Comparison of ENCODE assay signal across 28 mouse cellular contexts in genomic region chr10:88309851-88310250, GRCm38 (mm10).
A peak's percentile ranks its signal among the peaks of the same experiment; 100 is the strongest.
DNase-seq lines count a peak whose midpoint lies in the region; ATAC-seq and TF ChIP-seq lines count a peak whose summit lies in the region.
"Had no signal": no experiment of that assay in that cellular context is flagged by ENCODE, and none has a peak within 500 bp of the region (broad histone marks: within the 10 kb centered on the region; RNA-seq: fewer than 3 reads in every experiment).

No protein-coding gene starts in this region.

- no peaks in the 10 kb centered on the region for H3K36me3 ChIP-seq in embryonic facial prominence, embryonic 14.5 days (ENCODE audit: control insufficient read depth, insufficient read depth, low read length)
- H3K36me3 ChIP-seq in embryonic facial prominence, embryonic 10.5 days (replicated peaks): no peaks in the 10 kb centered on the region
- no peaks in the 10 kb centered on the region for H3K36me3 ChIP-seq in limb, embryonic 14.5 days (ENCODE audit: control insufficient read depth, insufficient read depth, low read length)
- no peaks in the 10 kb centered on the region for H3K36me3 ChIP-seq in limb, embryonic 10.5 days
- H3K36me3 ChIP-seq: embryonic facial prominence, embryonic 12.5 days; embryonic facial prominence, embryonic 15.5 days; forebrain, embryonic 10.5 days; forebrain, embryonic 12.5 days; G1E had no signal

- DNase-seq in embryonic facial prominence, embryonic 14.5 days (ENCODE audit: low spot score): peak; percentile 32
- DNase-seq in embryonic facial prominence, embryonic 10.5 days (ENCODE audit: low spot score): no peak
- peak; percentile 49 for DNase-seq in gastrocnemius, postnatal 25 days
- DNase-seq in gastrocnemius, postnatal 14 days: no peak
- DNase-seq in limb, embryonic 14.5 days (ENCODE audit: low spot score): peak; percentile 41
- DNase-seq in limb, embryonic 10.5 days (ENCODE audit: low spot score): no peak
- no peak for DNase-seq in left cerebral cortex, postnatal 10 days (ENCODE audit: extremely low spot score in 1 of 2, low spot score in 2 of 2)
- DNase-seq: adrenal gland, adult 2 months; adrenal gland, postnatal 10 days; adrenal gland, postnatal 25 days; B cell, adult 2 months; cerebellum, adult 11 months; cerebellum, adult 18-20 months; cerebellum, adult 8-10 months; cerebellum, adult 9-11 months; cerebellum, postnatal 14 days; cerebellum, postnatal 36 days; embryo, embryonic 11 days had no signal

- whole genome bisulfite sequencing in embryonic facial prominence, embryonic 14.5 days: 47% methylated on average over 10 of the region's 10 CpGs
- WGBS in embryonic facial prominence, embryonic 10.5 days: 84% methylated on average over 10 of the region's 10 CpGs
- 30% methylated on average over 10 of the region's 10 CpGs for WGBS in limb, embryonic 14.5 days
- WGBS in limb, embryonic 10.5 days: 75% methylated on average over 10 of the region's 10 CpGs

- no peak overlapping the region for H3K4me2 ChIP-seq in embryonic facial prominence, embryonic 14.5 days (ENCODE audit: low read depth, low read length)
- no peak overlapping the region for H3K4me2 ChIP-seq in limb, embryonic 14.5 days (replicated peaks; ENCODE audit: low read depth, low read length, severe bottlenecking)
- H3K4me2 ChIP-seq: embryonic facial prominence, embryonic 12.5 days; embryonic facial prominence, embryonic 15.5 days; forebrain, embryonic 12.5 days had no signal

- H3K4me3 ChIP-seq in embryonic facial prominence, embryonic 14.5 days (ENCODE audit: low read depth, low read length): no peak overlapping the region
- H3K4me3 ChIP-seq in embryonic facial prominence, embryonic 10.5 days: no peak overlapping the region
- no peak overlapping the region for H3K4me3 ChIP-seq in limb, embryonic 14.5 days (replicated peaks; ENCODE audit: low read length)
- no peak overlapping the region for H3K4me3 ChIP-seq in limb, embryonic 10.5 days
- H3K4me3 ChIP-seq: embryonic facial prominence, embryonic 12.5 days; embryonic facial prominence, embryonic 15.5 days; erythroblast, embryonic 14.5 days; forebrain, embryonic 10.5 days; forebrain, embryonic 12.5 days had no signal

- H3K27me3 ChIP-seq in embryonic facial prominence, embryonic 14.5 days (replicated peaks; ENCODE audit: control insufficient read depth, insufficient read depth, low read length): no peaks in the 10 kb centered on the region
- no peaks in the 10 kb centered on the region for H3K27me3 ChIP-seq in embryonic facial prominence, embryonic 10.5 days (replicated peaks; ENCODE audit: low read depth, poor library complexity, severe bottlenecking)
- H3K27me3 ChIP-seq in limb, embryonic 14.5 days (ENCODE audit: control insufficient read depth, insufficient read depth, low read length): no peaks in the 10 kb centered on the region
- H3K27me3 ChIP-seq in limb, embryonic 10.5 days (ENCODE audit: low read depth, poor library complexity, severe bottlenecking): no peaks in the 10 kb centered on the region
- H3K27me3 ChIP-seq: CH12.LX; embryonic facial prominence, embryonic 12.5 days; embryonic facial prominence, embryonic 15.5 days; forebrain, embryonic 12.5 days had no signal

- ATAC-seq in embryonic facial prominence, embryonic 14.5 days (ENCODE audit: low read depth): no peak
- no peak for ATAC-seq in limb, embryonic 14.5 days (ENCODE audit: low FRiP score, low read depth)
- ATAC-seq: CD4-positive, CD25-positive, alpha-beta regulatory T cell, adult 4 months; forebrain, embryonic 14.5 days; forebrain, embryonic 16.5 days had no signal

- H3K4me1 ChIP-seq in embryonic facial prominence, embryonic 14.5 days (ENCODE audit: control insufficient read depth, insufficient read depth, low read length): no peaks in the 10 kb centered on the region
- no peaks in the 10 kb centered on the region for H3K4me1 ChIP-seq in embryonic facial prominence, embryonic 10.5 days
- H3K4me1 ChIP-seq in limb, embryonic 14.5 days (ENCODE audit: control insufficient read depth, insufficient read depth, low read length): no peaks in the 10 kb centered on the region
- H3K4me1 ChIP-seq in limb, embryonic 10.5 days: peaks cover 5% of the 10 kb centered on the region; the same call in 1 of the 2 replicates
- H3K4me1 ChIP-seq: embryonic facial prominence, embryonic 12.5 days; embryonic facial prominence, embryonic 15.5 days; forebrain, embryonic 10.5 days; forebrain, embryonic 12.5 days had no signal

- no peak overlapping the region for H3K9ac ChIP-seq in embryonic facial prominence, embryonic 14.5 days (ENCODE audit: low read depth, low read length)
- no peak overlapping the region for H3K9ac ChIP-seq in limb, embryonic 14.5 days (ENCODE audit: low read depth, low read length, severe bottlenecking)
- H3K9ac ChIP-seq: embryonic facial prominence, embryonic 12.5 days; embryonic facial prominence, embryonic 15.5 days; forebrain, embryonic 12.5 days had no signal

- H3K9me3 ChIP-seq in embryonic facial prominence, embryonic 14.5 days (ENCODE audit: control insufficient read depth, low read length): no peaks in the 10 kb centered on the region
- H3K9me3 ChIP-seq in embryonic facial prominence, embryonic 10.5 days: no peaks in the 10 kb centered on the region
- H3K9me3 ChIP-seq in limb, embryonic 14.5 days (ENCODE audit: control insufficient read depth, low read length): no peaks in the 10 kb centered on the region; the same call in 1 of the 2 replicates
- H3K9me3 ChIP-seq in limb, embryonic 10.5 days (replicated peaks): no peaks in the 10 kb centered on the region
- H3K9me3 ChIP-seq: embryonic facial prominence, embryonic 12.5 days; embryonic facial prominence, embryonic 15.5 days; forebrain, embryonic 10.5 days; forebrain, embryonic 12.5 days; G1E had no signal

- intact Hi-C loops in gastrocnemius, postnatal 14 days (cut with DNase I; ENCODE audit: low total_unique reads): loop anchor here (10.0 kb wide), 1 partner anchor 665 kb away; no protein-coding TSS in a partner anchor
- intact Hi-C loops in left cerebral cortex, postnatal 10 days (cut with DNase I): loop anchor here (10.0 kb wide), 2 partner anchors 455 to 655 kb away; partner anchors contain the start of gene Igf1

- H3K27ac ChIP-seq in embryonic facial prominence, embryonic 14.5 days (replicated peaks; ENCODE audit: low read depth, low read length): no peak overlapping the region
- no peak overlapping the region for H3K27ac ChIP-seq in embryonic facial prominence, embryonic 10.5 days (replicated peaks)
- no peak overlapping the region for H3K27ac ChIP-seq in limb, embryonic 14.5 days (replicated peaks; ENCODE audit: low read depth, low read length)
- H3K27ac ChIP-seq in limb, embryonic 10.5 days: no peak overlapping the region
- H3K27ac ChIP-seq: embryonic facial prominence, embryonic 12.5 days; embryonic facial prominence, embryonic 15.5 days; forebrain, embryonic 10.5 days; forebrain, embryonic 12.5 days had no signal

- no peak for TF ChIP-seq POLR2A in limb, embryonic 14.5 days (IDR thresholded peaks at IDR 0.05; ENCODE audit: borderline replicate concordance, extremely low read depth, insufficient read depth, insufficient read length)

Comparison
In these comparisons a context has a peak if more than half of its experiments do, and no peak if none do; other contexts are left out.
1. DNase-seq: peak in embryonic facial prominence, embryonic 14.5 days (single experiment), gastrocnemius, postnatal 25 days (single experiment) and limb, embryonic 14.5 days (single experiment); none in embryonic facial prominence, embryonic 10.5 days (single experiment), gastrocnemius, postnatal 14 days (single experiment), limb, embryonic 10.5 days (single experiment) and left cerebral cortex, postnatal 10 days (0 of 2).